Mouse (Mus musculus) kidney, embryonic 14.5 days (tissue): Measurements from ENCODE around the gene Nnat. TPM values are rescaled to one million over a fixed set of nuclear protein-coding genes. Genes with fewer than 3 reads are reported as not detected.

Experiments used
- ATAC-seq: fragments of 200-750 bp; cut with Nextera tagmentation; 2 replicates; pipeline ENCODE4 v1.8.0; 2017; ENCODE audit warnings: moderate number of reproducible peaks, mild to moderate bottlenecking, moderate TSS enrichment, moderate library complexity; ENCODE audit not compliant: low FRiP score, low TSS enrichment
- H3K27ac ChIP-seq: fragments of 300-500 bp; sonication (generic); 2 replicates; pipeline ENCODE4 v1.5.1; 2014; ENCODE audit warnings: low read depth, mild to moderate bottlenecking, low read length, moderate library complexity, mixed read lengths
- H3K27me3 ChIP-seq: fragments of 300-500 bp; sonication (generic); 2 replicates; pipeline ENCODE4 v1.6.1; 2014; ENCODE audit warnings: mild to moderate bottlenecking, low read length; ENCODE audit not compliant: control insufficient read depth, insufficient read depth
- H3K36me3 ChIP-seq: fragments of 300-500 bp; sonication (generic); 2 replicates; pipeline ENCODE4 v1.6.1; 2014; ENCODE audit warnings: low read length, mixed read lengths; ENCODE audit not compliant: control insufficient read depth, insufficient read depth
- H3K4me1 ChIP-seq: fragments of 300-500 bp; sonication (generic); 2 replicates; pipeline ENCODE4 v1.6.1; 2014; ENCODE audit warnings: low read length, mixed read lengths; ENCODE audit not compliant: control insufficient read depth, insufficient read depth
- H3K4me2 ChIP-seq: fragments of 300-500 bp; sonication (generic); replicated peaks from 2 replicates; pipeline ENCODE4 v1.6.1; 2014; ENCODE audit warnings: low read depth, mild to moderate bottlenecking, low read length
- H3K4me3 ChIP-seq: fragments of 300-500 bp; sonication (generic); 2 replicates; pipeline ENCODE4 v1.5.1; 2014; ENCODE audit warnings: mild to moderate bottlenecking, low read length
- H3K9ac ChIP-seq: fragments of 300-500 bp; sonication (generic); 2 replicates; pipeline ENCODE4 v1.6.1; 2014; ENCODE audit warnings: low read depth, mild to moderate bottlenecking, low read length, moderate library complexity
- H3K9me3 ChIP-seq: fragments of 300-500 bp; sonication (generic); 2 replicates; pipeline ENCODE4 v1.6.1; 2016; ENCODE audit warnings: low read length; ENCODE audit not compliant: control insufficient read depth
- WGBS: fragments of 180-500 bp; shearing (Covaris S2); extraction: QIAGEN DNeasy Blood & Tissue Kit; methylation state at CpG from one replicate; pipeline ENCODE4 v1.1.7; 2014; 5-methylcytosine and 5-hydroxymethylcytosine counted together
- polyA plus RNA-seq: library from polyadenylated mRNA; unstranded; fragments of >200 nt; fragmentation: Nextera tagmentation; extraction: Ambion mirVana; gene quantifications from 2 replicates; pipeline ENCODE4 v1.2.1, GENCODE M21; 2014

Nnat gene
- polyA plus RNA-seq, 1 experiment from 2014 or later = 248 TPM

DNA sequence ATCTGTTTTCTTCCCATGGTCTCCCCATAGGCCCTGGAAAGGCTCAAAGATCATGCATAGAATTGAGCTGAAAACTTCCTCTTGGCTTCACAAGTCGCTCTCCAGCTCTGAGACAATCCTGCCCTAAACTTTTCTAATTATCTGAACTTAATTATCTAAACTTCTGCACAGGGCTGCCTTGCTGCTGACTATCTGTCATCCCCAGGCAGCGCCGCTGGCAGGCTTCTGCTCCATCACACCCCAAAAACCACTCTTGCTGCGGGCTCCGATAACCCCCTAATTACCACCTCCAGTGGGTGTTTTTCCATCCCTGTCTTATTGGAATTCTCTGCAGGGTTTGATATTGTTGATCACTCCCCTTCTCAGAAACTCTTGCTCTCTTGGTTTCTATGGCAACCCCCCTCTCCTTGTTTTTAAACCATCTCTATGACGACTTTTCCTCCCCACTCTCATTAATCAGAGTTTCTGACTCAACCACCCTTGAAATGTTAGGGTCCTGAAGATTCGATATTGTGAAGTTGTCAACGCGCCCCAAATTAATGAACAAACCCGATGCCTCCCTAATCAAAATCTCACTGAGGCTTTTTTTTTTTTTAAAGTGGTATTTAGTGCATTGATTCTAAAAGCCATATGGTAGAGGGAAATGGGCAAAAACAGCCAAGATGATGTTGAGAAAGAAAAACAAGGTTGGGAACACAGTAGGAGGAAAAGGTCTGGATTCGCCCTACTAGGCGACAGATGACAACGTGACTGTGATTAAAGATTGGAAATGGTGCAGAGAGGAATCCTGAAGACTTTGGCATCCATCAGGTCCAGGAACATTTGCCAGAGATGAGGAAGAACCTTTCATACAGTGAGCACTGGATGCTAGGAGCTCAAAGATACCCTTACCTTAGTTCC is 29.6 kb upstream of the Nnat start:
- ATAC-seq = no peak
- no peak overlapping the region for H3K27ac ChIP-seq

DNA sequence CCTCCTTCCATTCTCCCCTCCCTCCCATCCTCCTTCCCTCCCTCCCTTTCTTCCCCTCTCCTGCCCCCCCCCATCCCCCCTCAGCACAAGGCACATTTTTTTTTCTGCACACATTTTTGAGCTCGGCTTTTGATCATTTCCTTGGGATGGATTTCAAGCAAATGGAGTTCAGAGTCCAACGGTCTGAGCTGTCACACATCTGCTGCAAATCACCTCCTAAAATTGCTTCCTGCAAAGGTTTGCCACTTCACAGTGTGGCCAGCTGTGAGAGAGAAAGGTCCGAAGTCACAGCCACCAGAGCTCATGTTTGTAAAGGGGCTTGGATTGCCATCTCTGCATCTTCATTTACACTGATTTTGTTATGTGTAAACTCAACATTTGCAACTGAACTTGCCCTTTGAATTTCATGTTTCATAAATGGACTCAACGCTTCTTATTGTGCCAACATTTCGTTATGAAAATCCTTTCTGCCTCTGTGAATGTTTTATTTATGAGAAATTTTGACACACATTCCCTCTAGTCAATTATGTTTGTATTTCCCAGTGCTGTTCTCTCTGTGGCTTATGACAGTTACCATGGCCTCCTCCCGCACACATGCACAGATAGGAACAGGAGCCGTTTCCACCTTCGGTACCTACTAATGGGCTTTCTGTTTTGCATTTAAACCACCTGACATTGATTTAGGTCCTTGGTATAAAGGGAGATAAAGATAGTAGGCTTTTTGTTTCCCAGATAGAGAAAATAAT is 28.0 kb upstream of the Nnat start:
- no peaks in the 10 kb centered on the region for H3K4me1 ChIP-seq
- no peak overlapping the region for H3K9ac ChIP-seq
- no peak overlapping the region for H3K4me3 ChIP-seq
- H3K4me2 ChIP-seq = no peak overlapping the region
- ATAC-seq = no peak
- no peaks in the 10 kb centered on the region for H3K9me3 ChIP-seq
- H3K27me3 ChIP-seq = no peaks in the 10 kb centered on the region
- H3K36me3 ChIP-seq = no peaks in the 10 kb centered on the region
- no peak overlapping the region for H3K27ac ChIP-seq
- WGBS = 45% methylated on average over 8 of the region's 8 CpGs

More for the DNA sequence above, 29.6 kb upstream of the Nnat start:
- H3K4me1 ChIP-seq = no peaks in the 10 kb centered on the region
- no peak overlapping the region for H3K4me3 ChIP-seq
- 65% methylated on average over 13 of the region's 13 CpGs for WGBS
- no peak overlapping the region for H3K9ac ChIP-seq
- no peaks in the 10 kb centered on the region for H3K9me3 ChIP-seq
- H3K27me3 ChIP-seq = no peaks in the 10 kb centered on the region
- H3K4me2 ChIP-seq = no peak overlapping the region
- H3K36me3 ChIP-seq = no peaks in the 10 kb centered on the region

DNA sequence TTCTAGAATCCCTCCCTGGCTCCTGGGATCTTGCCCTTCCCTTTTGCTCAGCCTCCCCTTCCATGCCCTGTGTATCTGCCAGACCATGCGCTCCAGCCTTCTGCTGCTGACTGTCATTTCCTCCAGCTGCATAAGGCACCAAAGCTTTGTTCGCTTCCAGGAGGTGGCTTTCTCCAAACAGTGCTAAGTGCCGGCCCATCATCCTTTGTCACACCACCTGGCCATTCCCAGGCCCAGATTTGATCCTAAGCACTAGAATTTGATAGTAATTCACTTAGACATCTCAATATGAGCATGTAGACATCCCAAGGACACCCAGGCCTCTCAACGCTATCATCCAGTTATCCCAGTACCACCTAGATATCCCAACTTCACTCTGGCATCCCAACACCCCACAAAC is 25.7 kb upstream of the Nnat start:
- no peaks in the 10 kb centered on the region for H3K9me3 ChIP-seq
- no peak overlapping the region for H3K4me2 ChIP-seq
- ATAC-seq = no peak
- H3K27me3 ChIP-seq = no peaks in the 10 kb centered on the region
- H3K27ac ChIP-seq = no peak overlapping the region
- no peaks in the 10 kb centered on the region for H3K4me1 ChIP-seq
- H3K9ac ChIP-seq = no peak overlapping the region
- WGBS = 81% methylated on average over 4 of the region's 4 CpGs
- H3K4me3 ChIP-seq = no peak overlapping the region
- H3K36me3 ChIP-seq = no peaks in the 10 kb centered on the region

DNA sequence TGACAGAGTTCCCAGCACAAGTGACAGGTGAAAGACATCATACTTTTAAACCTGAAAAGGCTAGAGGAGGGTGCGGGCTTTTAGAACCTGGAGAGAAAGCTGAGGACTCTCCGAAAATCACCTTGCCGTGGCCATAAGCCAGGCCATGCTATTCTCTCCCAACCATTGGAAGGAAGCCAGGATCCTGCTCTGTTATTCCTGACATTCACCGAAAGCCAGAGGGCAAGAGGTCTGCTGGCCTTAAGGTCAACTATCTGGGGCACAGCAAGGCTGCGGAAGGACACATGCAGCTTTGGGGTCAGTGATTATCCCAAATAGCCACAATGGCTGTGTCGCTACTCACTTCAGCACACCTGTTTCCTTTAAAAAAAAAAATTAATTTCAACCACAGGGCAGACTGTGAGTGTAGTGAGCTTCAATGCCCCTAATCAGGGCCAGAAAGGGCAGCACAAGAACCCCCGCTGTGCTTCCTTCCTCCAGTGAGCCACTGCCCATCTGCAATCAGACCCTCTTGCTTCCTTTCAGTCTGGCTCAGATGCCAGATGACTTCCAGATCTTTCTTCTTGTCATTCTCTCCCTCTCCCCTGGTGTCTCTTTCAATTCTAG is 23.3 kb upstream of the Nnat start:
- 55% methylated on average over 7 of the region's 7 CpGs for WGBS
- H3K9me3 ChIP-seq = no peaks in the 10 kb centered on the region
- H3K27me3 ChIP-seq = no peaks in the 10 kb centered on the region
- H3K4me1 ChIP-seq = no peaks in the 10 kb centered on the region
- ATAC-seq = no peak
- no peak overlapping the region for H3K27ac ChIP-seq
- H3K9ac ChIP-seq = no peak overlapping the region
- no peak overlapping the region for H3K4me3 ChIP-seq
- no peaks in the 10 kb centered on the region for H3K36me3 ChIP-seq
- no peak overlapping the region for H3K4me2 ChIP-seq

DNA sequence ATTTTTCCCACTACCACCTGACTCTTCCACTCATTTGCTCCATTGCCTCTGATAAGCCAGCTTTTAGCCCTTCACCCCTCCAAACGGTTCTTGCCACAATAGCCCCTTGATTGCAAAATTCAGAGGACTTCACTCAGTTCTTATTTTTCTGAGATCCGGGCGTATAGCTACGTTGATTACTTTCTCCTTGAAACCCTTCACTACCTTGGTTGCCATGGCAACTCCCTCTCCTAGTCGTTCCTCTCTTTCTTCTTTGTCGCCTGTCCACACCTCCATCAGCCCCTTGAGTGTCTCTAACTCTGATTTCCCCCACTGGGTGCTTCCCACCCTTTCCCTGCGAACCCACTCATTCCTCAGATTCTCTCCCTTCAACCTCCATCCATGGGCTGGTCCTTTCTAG is 22.8 kb upstream of the Nnat start:
- no peak for ATAC-seq
- WGBS = 34% methylated on average over 7 of the region's 7 CpGs
- Histone ChIP-seq H3K4me3 (no peak overlapping the region), H3K4me1 (no peaks in the 10 kb centered on the region), H3K4me2 (no peak overlapping the region), H3K9ac (no peak overlapping the region), H3K9me3 (no peaks in the 10 kb centered on the region), H3K36me3 (peaks cover under 1% of the 10 kb centered on the region; the same call in 1 of the 2 replicates), H3K27ac (no peak overlapping the region), H3K27me3 (no peaks in the 10 kb centered on the region)

DNA sequence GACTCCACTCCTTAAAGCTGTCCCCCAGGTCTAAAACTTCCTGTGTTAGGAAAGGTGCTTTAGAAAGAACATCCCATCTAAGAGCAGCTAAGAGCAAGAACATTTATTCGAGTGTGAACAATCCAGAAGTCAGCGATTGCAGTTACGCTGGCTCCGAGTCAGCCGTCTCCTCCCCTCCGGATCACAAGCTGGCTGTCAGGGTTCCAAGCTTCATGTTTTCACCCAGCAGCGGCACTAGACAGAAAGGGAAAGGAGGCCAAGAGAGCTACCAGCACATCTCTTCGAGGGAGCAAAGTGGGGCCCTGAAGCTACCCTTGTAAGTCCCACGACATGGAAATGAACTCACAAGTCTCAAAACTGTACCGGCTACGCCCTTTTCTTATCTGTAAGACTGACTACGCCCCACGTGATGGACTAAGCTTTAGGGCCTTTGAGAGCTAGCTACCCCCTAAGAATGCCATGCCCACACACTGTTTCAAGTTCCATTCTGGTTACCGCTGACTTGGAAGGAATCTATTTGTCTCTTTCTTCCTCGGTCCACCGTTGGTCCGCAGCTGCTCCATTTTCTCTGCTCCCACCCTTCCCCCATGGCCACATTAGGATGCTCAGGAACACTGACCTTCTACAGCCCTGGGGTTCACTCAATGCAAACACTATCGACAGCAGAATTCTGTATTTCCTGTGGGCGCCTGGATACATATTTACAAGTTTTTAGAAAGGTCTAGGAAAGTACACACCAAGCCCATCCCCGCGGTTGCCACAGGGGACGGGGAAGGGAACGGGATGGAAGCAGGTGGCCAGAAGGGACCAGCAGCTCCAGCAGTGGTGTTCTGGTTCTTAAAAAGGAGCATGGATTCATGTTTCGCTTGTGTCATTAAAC is 19.6 kb upstream of the Nnat start:
- Histone ChIP-seq H3K4me1 (no peaks in the 10 kb centered on the region), H3K27ac (no peak overlapping the region)
- no peak for ATAC-seq

DNA sequence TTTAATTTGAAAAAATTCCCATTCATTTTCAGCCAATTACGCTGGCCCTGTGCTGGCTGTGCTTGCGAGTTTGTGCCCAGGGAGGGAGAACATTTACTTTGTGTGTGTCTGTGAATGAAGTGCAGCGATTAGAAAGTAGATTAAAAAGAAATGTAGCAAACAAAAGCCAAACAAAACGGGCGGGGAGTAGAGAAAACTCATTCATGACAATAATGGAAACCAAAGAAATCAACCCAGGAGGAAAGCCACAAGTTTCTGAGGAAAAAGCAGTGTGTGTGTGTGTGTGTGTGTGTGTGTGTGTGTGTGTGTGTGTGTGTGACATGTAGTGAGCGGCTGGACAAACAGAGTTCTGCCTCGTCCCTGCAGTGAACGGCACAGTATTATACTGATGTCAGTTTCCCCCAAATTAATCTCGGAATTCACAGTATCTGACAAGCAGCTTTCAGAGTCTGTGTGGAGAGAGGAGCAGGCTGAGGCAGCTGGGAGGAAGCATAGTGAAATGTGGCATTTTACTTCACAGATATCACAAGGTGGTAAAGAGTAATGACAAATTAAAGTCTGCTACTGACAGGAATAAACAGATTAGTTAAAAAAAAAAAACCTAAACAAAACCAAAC is 18.8 kb upstream of the Nnat start:
- Histone ChIP-seq H3K9me3 (no peaks in the 10 kb centered on the region), H3K4me3 (no peak overlapping the region), H3K4me1 (no peaks in the 10 kb centered on the region), H3K4me2 (no peak overlapping the region), H3K36me3 (peaks cover 4% of the 10 kb centered on the region; the same call in 1 of the 2 replicates), H3K27ac (no peak overlapping the region), H3K27me3 (no peaks in the 10 kb centered on the region), H3K9ac (no peak overlapping the region)
- 79% methylated on average over 9 of the region's 9 CpGs for WGBS
- ATAC-seq = no peak

More for the DNA sequence above, 19.6 kb upstream of the Nnat start:
- H3K9me3 ChIP-seq = no peaks in the 10 kb centered on the region
- H3K4me3 ChIP-seq = no peak overlapping the region
- H3K4me2 ChIP-seq = no peak overlapping the region
- H3K9ac ChIP-seq = no peak overlapping the region
- peaks cover 4% of the 10 kb centered on the region; the same call in 1 of the 2 replicates for H3K36me3 ChIP-seq
- no peaks in the 10 kb centered on the region for H3K27me3 ChIP-seq
- 88% methylated on average over 24 of the region's 24 CpGs for WGBS

DNA sequence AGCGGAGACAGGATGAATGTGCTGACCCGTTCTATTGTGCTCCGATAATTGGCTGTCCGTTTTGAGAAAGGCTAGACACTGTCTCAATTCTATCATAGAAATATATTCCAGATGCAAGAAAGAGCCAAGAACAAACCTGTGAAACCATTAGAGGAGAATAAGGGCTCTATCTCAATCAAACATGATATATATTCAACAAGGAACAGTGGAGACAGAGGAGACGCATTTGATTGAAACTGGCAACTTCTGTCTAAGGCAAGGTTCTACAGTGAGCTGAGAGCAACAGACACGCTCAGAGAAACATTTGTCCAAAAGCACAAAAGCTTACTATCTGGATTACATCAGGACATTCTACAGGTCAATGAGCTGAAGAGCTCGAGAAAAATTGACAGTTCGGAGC is 18.2 kb upstream of the Nnat start:
- Histone ChIP-seq H3K9me3 (no peaks in the 10 kb centered on the region), H3K27ac (no peak overlapping the region), H3K36me3 (peaks cover 7% of the 10 kb centered on the region; the same call in 1 of the 2 replicates), H3K4me2 (no peak overlapping the region), H3K27me3 (no peaks in the 10 kb centered on the region), H3K4me1 (no peaks in the 10 kb centered on the region), H3K9ac (no peak overlapping the region), H3K4me3 (no peak overlapping the region)
- WGBS = 86% methylated on average over 8 of the region's 8 CpGs
- no peak for ATAC-seq
